Mouse (Mus musculus): ENCODE data around the gene Agpat4. TPM values are rescaled to one million over a fixed set of nuclear protein-coding genes. Genes with fewer than 3 reads are reported as not detected.
A peak's percentile ranks its signal among the peaks of the same experiment; 100 is the strongest.
"Not testable (repeated sequence)": the region's sequence is repeated elsewhere in the genome, so short reads cannot be mapped to it uniquely, and the experiment has no call there.

Gene Agpat4
- polyA plus RNA-seq, 1 experiment from 2014 or later = 39.9 TPM

DNA sequence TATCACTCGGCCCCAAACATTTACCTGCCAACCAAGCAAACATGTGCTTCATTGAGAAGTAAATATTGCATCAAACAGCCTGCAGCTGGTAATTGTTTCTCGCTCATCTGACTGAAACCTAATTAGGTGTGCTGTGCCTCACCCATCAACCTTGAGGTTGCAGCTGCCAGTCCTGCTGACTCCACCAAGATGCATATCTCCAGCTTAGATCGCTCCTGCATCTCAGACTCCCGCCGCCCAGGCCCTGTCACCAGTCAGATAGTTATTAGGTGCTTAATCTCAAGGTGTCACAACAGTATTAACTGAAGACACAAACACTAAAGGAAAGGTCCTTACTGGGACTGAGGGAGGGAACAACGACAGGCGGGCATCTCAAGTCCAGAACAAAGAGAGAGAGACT, 14.3 kb upstream of the Agpat4 start:
- Histone ChIP-seq H3K27me3 (no peaks in the 10 kb centered on the region), H3K36me3 (no peaks in the 10 kb centered on the region), H3K27ac (no peak overlapping the region), H3K9me3 (no peaks in the 10 kb centered on the region), H3K4me2 (no peak overlapping the region), H3K4me1 (no peaks in the 10 kb centered on the region), H3K9ac (no peak overlapping the region), H3K4me3 (no peak overlapping the region)
- 81% methylated on average over 7 of the region's 7 CpGs for WGBS
- no peak for ATAC-seq (ENCODE audit: insufficient number of reproducible peaks, insufficient read depth, low FRiP score, low TSS enrichment, low read depth)

DNA sequence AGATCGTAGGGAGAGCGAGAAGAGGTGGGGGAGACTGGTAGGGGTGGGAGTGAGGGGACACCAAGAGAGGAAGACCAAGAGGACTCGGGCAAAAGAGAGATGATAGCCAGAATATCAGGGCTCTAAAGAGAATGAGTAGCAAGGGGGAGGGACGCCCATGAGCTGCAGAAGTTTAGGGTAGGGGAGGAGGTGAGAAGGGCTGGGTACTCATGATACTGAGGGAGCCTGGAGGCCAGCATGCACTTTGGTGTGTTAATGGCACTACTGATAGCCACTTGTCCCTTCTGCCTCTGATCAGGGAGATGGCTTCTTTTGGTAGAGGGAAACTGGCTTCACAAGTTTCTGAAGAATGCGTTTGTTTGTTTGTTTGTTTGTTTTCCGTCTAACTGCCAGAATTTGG, 13.8 kb upstream of the Agpat4 start:
- H3K4me2 ChIP-seq = no peak overlapping the region
- no peak for ATAC-seq (ENCODE audit: insufficient number of reproducible peaks, insufficient read depth, low FRiP score, low TSS enrichment, low read depth)
- WGBS = 89% methylated on average over 6 of the region's 6 CpGs

GRCm38 (mm10) chr17:12106255-12106654, 12.2 kb upstream of the Agpat4 start:
- Histone ChIP-seq H3K27me3 (no peaks in the 10 kb centered on the region), H3K9me3 (no peaks in the 10 kb centered on the region), H3K9ac (no peak overlapping the region), H3K4me3 (no peak overlapping the region), H3K36me3 (no peaks in the 10 kb centered on the region), H3K4me1 (no peaks in the 10 kb centered on the region), H3K27ac (no peak overlapping the region), H3K4me2 (no peak overlapping the region)
- 51% methylated on average over 4 of the region's 4 CpGs for WGBS
- no peak for ATAC-seq (ENCODE audit: insufficient number of reproducible peaks, insufficient read depth, low FRiP score, low TSS enrichment, low read depth)

More for the DNA sequence above, 13.8 kb upstream of the Agpat4 start:
- Histone ChIP-seq H3K4me3 (no peak overlapping the region), H3K9ac (no peak overlapping the region), H3K4me1 (no peaks in the 10 kb centered on the region), H3K36me3 (no peaks in the 10 kb centered on the region), H3K27me3 (no peaks in the 10 kb centered on the region), H3K9me3 (no peaks in the 10 kb centered on the region), H3K27ac (no peak overlapping the region)

DNA sequence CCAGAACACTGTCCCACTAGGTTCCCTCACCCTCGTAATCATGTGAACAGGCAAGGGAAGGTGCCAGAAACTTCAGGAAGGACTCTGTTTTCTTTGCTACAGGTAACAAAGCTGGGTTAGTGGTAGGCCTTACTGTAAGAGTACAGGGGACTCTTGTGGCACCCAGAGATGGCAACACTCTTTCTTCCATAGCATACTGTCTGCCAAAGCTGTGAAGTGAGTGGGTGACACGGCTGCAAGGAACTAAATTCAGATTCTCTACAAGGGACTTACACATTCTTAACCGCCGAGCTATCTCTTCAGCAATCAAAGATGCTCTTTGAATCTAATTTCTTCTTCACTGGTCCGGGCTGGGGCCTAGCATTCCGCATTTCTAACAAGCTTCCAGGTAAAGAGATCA, 4.9 kb upstream of the Agpat4 start:
- 88% methylated on average over 6 of the region's 6 CpGs for WGBS
- ATAC-seq (ENCODE audit: insufficient number of reproducible peaks, insufficient read depth, low FRiP score, low TSS enrichment, low read depth) = no peak

DNA sequence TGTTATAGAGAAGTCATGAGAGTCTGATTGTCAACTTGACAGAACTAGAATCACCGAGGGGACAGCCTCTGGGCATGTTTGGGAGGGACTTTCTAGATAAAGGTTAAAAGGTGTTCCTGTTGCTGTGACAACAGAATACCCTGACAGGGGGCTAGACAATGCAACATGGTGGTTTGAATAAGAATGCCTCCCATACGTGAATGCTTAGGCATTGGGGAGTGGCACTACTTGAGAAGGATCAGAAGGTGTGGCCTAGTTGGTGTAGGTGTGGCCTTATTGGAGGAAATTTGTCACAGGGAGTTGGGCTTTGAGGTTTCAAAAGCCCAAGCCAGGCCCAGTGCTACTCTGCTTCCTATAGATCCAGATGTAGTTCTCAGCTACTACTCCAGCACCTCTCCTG, 3.4 kb upstream of the Agpat4 start:
- Histone ChIP-seq H3K36me3 (no peaks in the 10 kb centered on the region), H3K9ac (no peak overlapping the region), H3K4me3 (no peak overlapping the region), H3K4me2 (no peak overlapping the region), H3K9me3 (no peaks in the 10 kb centered on the region), H3K4me1 (peaks cover 5% of the 10 kb centered on the region), H3K27ac (no peak overlapping the region), H3K27me3 (no peaks in the 10 kb centered on the region)
- no peak for ATAC-seq (ENCODE audit: insufficient number of reproducible peaks, insufficient read depth, low FRiP score, low TSS enrichment, low read depth)
- 76% methylated on average over 2 of the region's 2 CpGs for WGBS

More for the DNA sequence above, 4.9 kb upstream of the Agpat4 start:
- Histone ChIP-seq H3K4me3 (no peak overlapping the region), H3K27ac (no peak overlapping the region), H3K4me1 (peaks cover 3% of the 10 kb centered on the region; the same call in 1 of the 2 replicates), H3K27me3 (no peaks in the 10 kb centered on the region), H3K9me3 (no peaks in the 10 kb centered on the region), H3K4me2 (no peak overlapping the region), H3K9ac (no peak overlapping the region), H3K36me3 (no peaks in the 10 kb centered on the region)

DNA sequence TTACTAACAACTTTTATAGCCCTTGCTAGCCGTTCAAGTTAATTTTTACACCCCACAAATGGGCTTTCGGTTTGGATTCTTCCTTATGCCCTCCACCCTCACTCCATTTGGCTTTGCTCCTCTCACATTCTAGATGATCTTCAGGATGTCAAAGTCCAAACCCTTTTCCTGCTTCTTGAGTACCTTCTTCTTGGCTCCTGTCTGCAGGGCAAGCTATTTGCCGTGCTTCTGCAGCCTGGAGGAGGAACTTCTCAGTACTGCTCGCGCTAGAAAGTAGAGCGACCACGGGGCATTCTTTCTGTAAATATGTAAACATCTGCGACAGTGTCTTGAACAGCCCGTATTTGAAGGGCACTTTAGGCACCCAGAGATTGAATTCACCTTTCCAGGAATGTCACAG, 373 bp upstream of the Agpat4 start:
- no peak for ATAC-seq (ENCODE audit: insufficient number of reproducible peaks, insufficient read depth, low FRiP score, low TSS enrichment, low read depth)
- Histone ChIP-seq H3K9ac (peak overlapping the region; percentile 78), H3K27me3 (no peaks in the 10 kb centered on the region), H3K4me1 (peaks cover 21% of the 10 kb centered on the region), H3K4me3 (peak overlapping the region; percentile 65), H3K27ac (peak overlapping the region; percentile 96), H3K36me3 (no peaks in the 10 kb centered on the region), H3K9me3 (no peaks in the 10 kb centered on the region), H3K4me2 (peak overlapping the region; percentile 85)
- 5% methylated on average over 9 of the region's 9 CpGs for WGBS

- Histone ChIP-seq H3K36me3 (peaks cover 4% of the 10 kb centered on the region; the same call in 1 of the 2 replicates), H3K9me3 (no peaks in the 10 kb centered on the region), H3K4me1 (peaks cover 21% of the 10 kb centered on the region), H3K4me2 (peak overlapping the region; percentile 85), H3K27me3 (no peaks in the 10 kb centered on the region), H3K4me3 (peak overlapping the region; percentile 65), H3K27ac (peak overlapping the region; percentile 96), H3K9ac (peak overlapping the region; percentile 78)
- ATAC-seq (ENCODE audit: insufficient number of reproducible peaks, insufficient read depth, low FRiP score, low TSS enrichment, low read depth) = peak; percentile 95
- under 1% methylated on average over 29 of the region's 30 CpGs for WGBS
Observed at GRCm38 (mm10) chr17:12118926-12119641, 580 bp downstream of the Agpat4 start.

GRCm38 (mm10) chr17:12119675-12120074, 1.2 kb downstream of the Agpat4 start:
- Histone ChIP-seq H3K4me1 (peaks cover 21% of the 10 kb centered on the region), H3K4me2 (peak overlapping the region; percentile 85), H3K9me3 (no peaks in the 10 kb centered on the region), H3K9ac (peak overlapping the region; percentile 78), H3K4me3 (peak overlapping the region; percentile 65), H3K36me3 (peaks cover 10% of the 10 kb centered on the region), H3K27me3 (no peaks in the 10 kb centered on the region), H3K27ac (peak overlapping the region; percentile 96)
- 0 out of 2 replicates have a peak, but pooled peaks have one; percentile 29 for ATAC-seq (ENCODE audit: insufficient number of reproducible peaks, insufficient read depth, low FRiP score, low TSS enrichment, low read depth)
- WGBS = under 1% methylated on average over 12 of the region's 12 CpGs

- peaks cover 21% of the 10 kb centered on the region for H3K4me1 ChIP-seq
- WGBS = 21% methylated on average over 5 of the region's 5 CpGs
- H3K27ac ChIP-seq = 0 out of 2 replicates have a peak overlapping the region, but pooled peaks have one; percentile 96
- no peak for ATAC-seq (ENCODE audit: insufficient number of reproducible peaks, insufficient read depth, low FRiP score, low TSS enrichment, low read depth)
- no peaks in the 10 kb centered on the region for H3K9me3 ChIP-seq
- H3K4me3 ChIP-seq = peak overlapping the region; percentile 65
- H3K9ac ChIP-seq = peak overlapping the region; percentile 78; the same call in 1 of the 2 replicates
- peak overlapping the region; percentile 85 for H3K4me2 ChIP-seq
- H3K36me3 ChIP-seq = peaks cover 16% of the 10 kb centered on the region
- H3K27me3 ChIP-seq = no peaks in the 10 kb centered on the region
Observed at GRCm38 (mm10) chr17:12120268-12120667, 1.8 kb downstream of the Agpat4 start.

- Histone ChIP-seq H3K4me3 (no peak overlapping the region), H3K9ac (no peak overlapping the region), H3K36me3 (peaks cover 26% of the 10 kb centered on the region), H3K27me3 (no peaks in the 10 kb centered on the region), H3K27ac (no peak overlapping the region), H3K4me2 (peak overlapping the region; percentile 85; the same call in 1 of the 2 replicates), H3K4me1 (peaks cover 21% of the 10 kb centered on the region), H3K9me3 (no peaks in the 10 kb centered on the region)
- ATAC-seq (ENCODE audit: insufficient number of reproducible peaks, insufficient read depth, low FRiP score, low TSS enrichment, low read depth) = no peak
- WGBS = 85% methylated on average over 7 of the region's 7 CpGs
Observed at GRCm38 (mm10) chr17:12121226-12121794, 2.8 kb downstream of the Agpat4 start.

DNA sequence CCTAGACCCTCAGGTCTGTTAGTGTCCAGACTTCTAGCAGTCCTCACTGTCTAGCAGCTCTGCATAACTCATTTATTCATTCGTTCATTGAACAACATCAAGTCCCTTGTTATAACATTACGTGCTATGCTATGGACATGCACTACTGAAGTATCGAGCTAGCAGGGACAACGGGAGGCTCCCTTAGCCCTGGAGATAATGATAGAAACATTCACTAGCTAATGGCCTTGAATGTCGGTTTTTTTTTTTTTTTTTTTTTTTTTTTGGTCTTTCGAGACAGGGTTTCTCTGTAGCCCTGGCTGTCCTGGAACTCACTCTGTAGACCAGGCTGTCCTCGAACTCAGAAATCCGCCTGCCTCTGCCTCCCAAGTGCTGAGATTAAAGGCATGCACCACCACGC, 3.8 kb downstream of the Agpat4 start:
- not testable (repeated sequence) for H3K4me3 ChIP-seq; ATAC-seq (ENCODE audit: insufficient number of reproducible peaks, insufficient read depth, low FRiP score, low TSS enrichment, low read depth); H3K27me3 ChIP-seq; H3K27ac ChIP-seq; H3K9me3 ChIP-seq; H3K9ac ChIP-seq; H3K4me2 ChIP-seq
- peaks cover 21% of the 10 kb centered on the region for H3K4me1 ChIP-seq
- peaks cover 35% of the 10 kb centered on the region for H3K36me3 ChIP-seq
- WGBS = 89% methylated on average over 9 of the region's 9 CpGs

- no peak overlapping the region for H3K4me2 ChIP-seq
- no peaks in the 10 kb centered on the region for H3K9me3 ChIP-seq
- no peak for ATAC-seq (ENCODE audit: insufficient number of reproducible peaks, insufficient read depth, low FRiP score, low TSS enrichment, low read depth)
- no peaks in the 10 kb centered on the region for H3K27me3 ChIP-seq
- H3K27ac ChIP-seq = no peak overlapping the region
- H3K4me3 ChIP-seq = no peak overlapping the region
- WGBS = 88% methylated on average over 3 of the region's 3 CpGs
- no peak overlapping the region for H3K9ac ChIP-seq
- peaks cover 40% of the 10 kb centered on the region for H3K36me3 ChIP-seq
- peaks cover 19% of the 10 kb centered on the region for H3K4me1 ChIP-seq
Observed at GRCm38 (mm10) chr17:12123168-12123567, 4.7 kb downstream of the Agpat4 start.
